ENCODE assay signal across 15 mouse cellular contexts in genomic region chr3:57466289-57466688, GRCm38 (mm10). TPM values are rescaled to one million over a fixed set of nuclear protein-coding genes. Genes with fewer than 3 reads are reported as not detected.
DNase-seq lines count a peak whose midpoint lies in the region; ATAC-seq and TF ChIP-seq lines count a peak whose summit lies in the region.
"Had no signal": no experiment of that assay in that cellular context is flagged by ENCODE, and none has a peak within 500 bp of the region (broad histone marks: within the 10 kb centered on the region; RNA-seq: fewer than 3 reads in every experiment).

No protein-coding gene starts in this region.

- H3K27me3 ChIP-seq in forebrain, embryonic 15.5 days: no peaks in the 10 kb centered on the region
- H3K27me3 ChIP-seq in forebrain, embryonic 11.5 days (ENCODE audit: control insufficient read depth, insufficient read depth, low read length): no peaks in the 10 kb centered on the region
- H3K27me3 ChIP-seq in kidney, postnatal 0 days (ENCODE audit: insufficient read depth, low read length): no peaks in the 10 kb centered on the region
- no peaks in the 10 kb centered on the region for H3K27me3 ChIP-seq in neural tube, embryonic 14.5 days (ENCODE audit: control insufficient read depth, insufficient read depth, low read length)
- no peaks in the 10 kb centered on the region for H3K27me3 ChIP-seq in stomach, postnatal 0 days (ENCODE audit: control insufficient read depth, insufficient read depth, low read length)
- H3K27me3 ChIP-seq: embryonic facial prominence, embryonic 12.5 days; heart, embryonic 15.5 days; limb, embryonic 15.5 days had no signal

- peaks cover 11% of the 10 kb centered on the region for H3K4me1 ChIP-seq in forebrain, embryonic 15.5 days
- H3K4me1 ChIP-seq in forebrain, embryonic 11.5 days (replicated peaks; ENCODE audit: control insufficient read depth, insufficient read depth, low read length): peaks cover 5% of the 10 kb centered on the region
- H3K4me1 ChIP-seq in kidney, postnatal 0 days (replicated peaks; ENCODE audit: insufficient read depth, low read length): peaks cover 8% of the 10 kb centered on the region
- peaks cover 7% of the 10 kb centered on the region for H3K4me1 ChIP-seq in neural tube, embryonic 14.5 days (ENCODE audit: control insufficient read depth, insufficient read depth, low read length)
- H3K4me1 ChIP-seq in stomach, postnatal 0 days (replicated peaks; ENCODE audit: control insufficient read depth, insufficient read depth): peaks cover 6% of the 10 kb centered on the region; the same call in 1 of the 2 replicates

- WGBS in forebrain, embryonic 15.5 days: 70% methylated on average over 3 of the region's 3 CpGs
- WGBS in forebrain, embryonic 11.5 days: 79% methylated on average over 3 of the region's 3 CpGs
- WGBS in kidney, postnatal 0 days: 60% methylated on average over 3 of the region's 3 CpGs
- 68% methylated on average over 3 of the region's 3 CpGs for WGBS in neural tube, embryonic 14.5 days
- 46% methylated on average over 3 of the region's 3 CpGs for WGBS in stomach, postnatal 0 days

- H3K9me3 ChIP-seq in forebrain, embryonic 15.5 days: no peaks in the 10 kb centered on the region
- no peaks in the 10 kb centered on the region for H3K9me3 ChIP-seq in forebrain, embryonic 11.5 days (ENCODE audit: control insufficient read depth, low read length)
- H3K9me3 ChIP-seq in kidney, postnatal 0 days (replicated peaks; ENCODE audit: low read length): no peaks in the 10 kb centered on the region
- H3K9me3 ChIP-seq in neural tube, embryonic 14.5 days (ENCODE audit: control insufficient read depth, low read length): no peaks in the 10 kb centered on the region
- no peaks in the 10 kb centered on the region for H3K9me3 ChIP-seq in stomach, postnatal 0 days (ENCODE audit: control insufficient read depth, low read length)
- H3K9me3 ChIP-seq: embryonic facial prominence, embryonic 12.5 days; heart, embryonic 15.5 days; limb, embryonic 15.5 days had no signal

- H3K9ac ChIP-seq in forebrain, embryonic 15.5 days (replicated peaks): no peak overlapping the region
- no peak overlapping the region for H3K9ac ChIP-seq in forebrain, embryonic 11.5 days (ENCODE audit: low read length)
- H3K9ac ChIP-seq in kidney, postnatal 0 days (ENCODE audit: low read depth, low read length): no peak overlapping the region
- H3K9ac ChIP-seq in neural tube, embryonic 14.5 days (replicated peaks; ENCODE audit: low read depth, low read length): no peak overlapping the region
- no peak overlapping the region for H3K9ac ChIP-seq in stomach, postnatal 0 days (ENCODE audit: low read length)
- H3K9ac ChIP-seq: embryonic facial prominence, embryonic 12.5 days; heart, embryonic 15.5 days; limb, embryonic 15.5 days had no signal

- ATAC-seq in forebrain, embryonic 15.5 days (replicated peaks): peak; percentile 60; the same call in 1 of the 2 replicates
- ATAC-seq in forebrain, embryonic 11.5 days (replicated peaks; ENCODE audit: low FRiP score): no peak
- no peak for ATAC-seq in kidney, postnatal 0 days (replicated peaks; ENCODE audit: low FRiP score, low read depth)
- peak; percentile 58; the same call in 1 of the 2 replicates for ATAC-seq in neural tube, embryonic 14.5 days (ENCODE audit: low read depth)
- ATAC-seq in stomach, postnatal 0 days (ENCODE audit: low FRiP score, low TSS enrichment): no peak

- DNase-seq in forebrain, embryonic 11.5 days (ENCODE audit: low spot score): no peak
- DNase-seq in kidney, postnatal 0 days (ENCODE audit: low spot score): peak; percentile 84
- no peak for DNase-seq in kidney, adult 11 months
- DNase-seq in neural tube, embryonic 10.5 days (ENCODE audit: extremely low spot score, low spot score): no peak
- DNase-seq in stomach, postnatal 0 days (ENCODE audit: low spot score): no peak
- no peak for DNase-seq in adrenal gland, adult 18-20 months (ENCODE audit: low spot score in 2 of 2)

- TF ChIP-seq CTCF in kidney, postnatal 0 days (IDR thresholded peaks at IDR 0.05; ENCODE audit: low read depth): peak; percentile 69
- TF ChIP-seq CTCF in stomach, postnatal 0 days (IDR thresholded peaks at IDR 0.05; ENCODE audit: low read depth): peak; percentile 73

- no peak overlapping the region for H3K27ac ChIP-seq in forebrain, embryonic 15.5 days (replicated peaks)
- H3K27ac ChIP-seq in forebrain, embryonic 11.5 days (ENCODE audit: low read depth, low read length): no peak overlapping the region
- H3K27ac ChIP-seq in kidney, postnatal 0 days: no peak overlapping the region
- H3K27ac ChIP-seq in neural tube, embryonic 14.5 days (ENCODE audit: low read depth, low read length): no peak overlapping the region
- no peak overlapping the region for H3K27ac ChIP-seq in stomach, postnatal 0 days (replicated peaks)
- H3K27ac ChIP-seq: embryonic facial prominence, embryonic 12.5 days; heart, embryonic 15.5 days; limb, embryonic 15.5 days had no signal

- H3K4me2 ChIP-seq in forebrain, embryonic 15.5 days (replicated peaks): no peak overlapping the region
- no peak overlapping the region for H3K4me2 ChIP-seq in forebrain, embryonic 11.5 days (ENCODE audit: low read depth, low read length, severe bottlenecking)
- H3K4me2 ChIP-seq in kidney, postnatal 0 days (ENCODE audit: low read length): no peak overlapping the region
- no peak overlapping the region for H3K4me2 ChIP-seq in neural tube, embryonic 14.5 days (ENCODE audit: low read depth, low read length)
- H3K4me2 ChIP-seq in stomach, postnatal 0 days (replicated peaks; ENCODE audit: low read depth): no peak overlapping the region
- H3K4me2 ChIP-seq: embryonic facial prominence, embryonic 12.5 days; heart, embryonic 15.5 days; limb, embryonic 15.5 days had no signal

- no peak overlapping the region for H3K4me3 ChIP-seq in forebrain, embryonic 15.5 days
- no peak overlapping the region for H3K4me3 ChIP-seq in forebrain, embryonic 11.5 days (ENCODE audit: low read depth, low read length)
- H3K4me3 ChIP-seq in kidney, postnatal 0 days (replicated peaks; ENCODE audit: low read depth, low read length): no peak overlapping the region
- H3K4me3 ChIP-seq in neural tube, embryonic 14.5 days (ENCODE audit: low read depth, low read length): no peak overlapping the region
- H3K4me3 ChIP-seq in stomach, postnatal 0 days (ENCODE audit: low read depth, low read length): no peak overlapping the region
- H3K4me3 ChIP-seq: embryonic facial prominence, embryonic 12.5 days; heart, embryonic 15.5 days; limb, embryonic 15.5 days had no signal

- no peak for TF ChIP-seq EP300 in stomach, postnatal 0 days (optimal IDR thresholded peaks at IDR 0.05)

- H3K36me3 ChIP-seq in forebrain, embryonic 15.5 days: no peaks in the 10 kb centered on the region
- no peaks in the 10 kb centered on the region for H3K36me3 ChIP-seq in forebrain, embryonic 11.5 days (ENCODE audit: control insufficient read depth, insufficient read depth, low read length)
- peaks cover 18% of the 10 kb centered on the region; the same call in 1 of the 2 replicates for H3K36me3 ChIP-seq in kidney, postnatal 0 days (ENCODE audit: insufficient read depth, low read length)
- no peaks in the 10 kb centered on the region for H3K36me3 ChIP-seq in neural tube, embryonic 14.5 days (ENCODE audit: control insufficient read depth, insufficient read depth, low read length)
- 0 out of 2 replicates have a peak, but pooled peaks cover 2% of the 10 kb centered on the region for H3K36me3 ChIP-seq in stomach, postnatal 0 days (ENCODE audit: control insufficient read depth, insufficient read depth, low read length)

RNA-seq across cellular contexts. Expression of gene Tm4sf4, which starts 41.2 kb away (rescaled TPM):
- polyA plus RNA-seq in forebrain, embryonic 15.5 days (2015; fragmentation: Nextera tagmentation; extraction: Ambion mirVana): 0.11 TPM in 1 of 2 replicates, not detected in the other
- polyA plus RNA-seq in forebrain, embryonic 11.5 days (2014; fragmentation: Nextera tagmentation; extraction: Ambion mirVana): 0.20 TPM in 1 of 2 replicates, not detected in the other
- 0.79 and 0.93 TPM in 2 replicates for polyA plus RNA-seq in kidney, postnatal 0 days (2015; fragmentation: Nextera tagmentation; extraction: Ambion mirVana)
- polyA plus RNA-seq in neural tube, embryonic 14.5 days (2014; fragmentation: Nextera tagmentation; extraction: Ambion mirVana): 1.5 and 1.6 TPM in 2 replicates
- polyA plus RNA-seq in stomach, postnatal 0 days (2015; fragmentation: Nextera tagmentation; extraction: Ambion mirVana): 12.9 and 13.2 TPM in 2 replicates
- total RNA-seq in adrenal gland, adult 18-20 months (2021): 1 to 10 TPM; 1.2 to 1.9 TPM
- total RNA-seq: gastrocnemius, adult 8-10 months; layer of hippocampus, adult 18-20 months; megakaryocyte-erythroid progenitor cell, adult 5-6 weeks; neutrophil, adult 5-6 weeks had no signal
- polyA plus RNA-seq: embryonic facial prominence, embryonic 12.5 days had no signal

Comparison
In these comparisons a context has a peak if more than half of its experiments do, and no peak if none do; other contexts are left out.
1. ATAC-seq: peak in forebrain, embryonic 15.5 days (single experiment) and neural tube, embryonic 14.5 days (single experiment); none in forebrain, embryonic 11.5 days (single experiment), kidney, postnatal 0 days (single experiment) and stomach, postnatal 0 days (single experiment).